Mouse (Mus musculus) forebrain, embryonic 16.5 days (tissue): ENCODE results near the gene Plbd2. TPM values are rescaled to one million over a fixed set of nuclear protein-coding genes. Genes with fewer than 3 reads are reported as not detected.

Source experiments
- ATAC-seq: fragments of 200-750 bp; cut with Nextera tagmentation; 2 replicates; pipeline ENCODE4 v1.8.0; 2017; ENCODE audit warnings: mild to moderate bottlenecking, moderate library complexity
- H3K27ac ChIP-seq: fragments of 300-500 bp; sonication (generic); 2 replicates; pipeline ENCODE4 v1.5.1; 2014; ENCODE audit warnings: low read length, control low read depth
- H3K27me3 ChIP-seq: fragments of 300-500 bp; sonication (generic); replicated peaks from 2 replicates; pipeline ENCODE4 v1.6.1; 2014; ENCODE audit warnings: low read length; ENCODE audit not compliant: control insufficient read depth, insufficient read depth
- H3K36me3 ChIP-seq: fragments of 300-500 bp; sonication (generic); 2 replicates; pipeline ENCODE4 v1.6.1; 2014; ENCODE audit not compliant: control insufficient read depth, insufficient read depth
- H3K4me1 ChIP-seq: fragments of 300-500 bp; sonication (generic); replicated peaks from 2 replicates; pipeline ENCODE4 v1.6.1; 2014; ENCODE audit warnings: low read length; ENCODE audit not compliant: control insufficient read depth, insufficient read depth
- H3K4me2 ChIP-seq: fragments of 300-500 bp; sonication (generic); 2 replicates; pipeline ENCODE4 v1.6.1; 2014; ENCODE audit warnings: mild to moderate bottlenecking, low read length, control low read depth
- H3K4me3 ChIP-seq: fragments of 300-500 bp; sonication (generic); replicated peaks from 2 replicates; pipeline ENCODE4 v1.5.1; 2014; ENCODE audit warnings: mild to moderate bottlenecking, low read length, control low read depth
- H3K9ac ChIP-seq: fragments of 300-500 bp; sonication (generic); replicated peaks from 2 replicates; pipeline ENCODE4 v1.6.1; 2014; ENCODE audit warnings: low read depth, low read length, control low read depth
- H3K9me3 ChIP-seq: fragments of 300-500 bp; sonication (generic); 2 replicates; pipeline ENCODE4 v1.6.1; 2016; ENCODE audit warnings: low read length; ENCODE audit not compliant: control insufficient read depth
- WGBS: fragments of 180-500 bp; shearing (Covaris S2); extraction: QIAGEN DNeasy Blood & Tissue Kit; methylation state at CpG from one replicate; pipeline ENCODE4 v1.1.7; 2014; 5-methylcytosine and 5-hydroxymethylcytosine counted together
- polyA plus RNA-seq: library from polyadenylated mRNA; unstranded; fragments of >200 nt; fragmentation: Nextera tagmentation; extraction: Ambion mirVana; gene quantifications from 2 replicates; pipeline ENCODE4 v1.2.1, GENCODE M21; 2015

Gene Plbd2
- polyA plus RNA-seq, 1 experiment from 2014 or later = 22.9 TPM

- WGBS = 51% methylated on average over 8 of the region's 8 CpGs
- Histone ChIP-seq H3K27me3 (no peaks in the 10 kb centered on the region), H3K4me3 (no peak overlapping the region), H3K9me3 (no peaks in the 10 kb centered on the region), H3K4me2 (no peak overlapping the region), H3K4me1 (peaks cover 12% of the 10 kb centered on the region; the same call in 1 of the 2 replicates), H3K36me3 (0 out of 2 replicates have a peak, but pooled peaks cover 12% of the 10 kb centered on the region), H3K27ac (no peak overlapping the region), H3K9ac (no peak overlapping the region)
- peak; percentile 73 for ATAC-seq
Measured at GRCm38 (mm10) chr5:120490679-120491192, 12.7 kb downstream of the Plbd2 start.

- Histone ChIP-seq H3K9me3 (no peaks in the 10 kb centered on the region), H3K27me3 (no peaks in the 10 kb centered on the region), H3K27ac (no peak overlapping the region), H3K4me3 (no peak overlapping the region), H3K4me1 (peaks cover 9% of the 10 kb centered on the region; the same call in 1 of the 2 replicates), H3K4me2 (no peak overlapping the region), H3K9ac (no peak overlapping the region), H3K36me3 (peaks cover 14% of the 10 kb centered on the region)
- WGBS = 84% methylated on average over 8 of the region's 8 CpGs
- ATAC-seq = no peak
Measured at GRCm38 (mm10) chr5:120487844-120488243, 15.6 kb downstream of the Plbd2 start.

- no peaks in the 10 kb centered on the region for H3K9me3 ChIP-seq
- no peaks in the 10 kb centered on the region for H3K27me3 ChIP-seq
- no peak overlapping the region for H3K27ac ChIP-seq
- no peak overlapping the region for H3K9ac ChIP-seq
- H3K4me3 ChIP-seq = no peak overlapping the region
- ATAC-seq = no peak
- H3K4me1 ChIP-seq = no peaks in the 10 kb centered on the region
- 88% methylated on average over 19 of the region's 19 CpGs for WGBS
- H3K4me2 ChIP-seq = no peak overlapping the region
- peaks cover 14% of the 10 kb centered on the region for H3K36me3 ChIP-seq
Measured at GRCm38 (mm10) chr5:120483399-120483798, 20.0 kb downstream of the Plbd2 start.

GRCm38 (mm10) chr5:120481205-120481604, 22.2 kb downstream of the Plbd2 start:
- Histone ChIP-seq H3K9me3 (no peaks in the 10 kb centered on the region), H3K36me3 (peaks cover 5% of the 10 kb centered on the region), H3K4me1 (0 out of 2 replicates have a peak, but pooled peaks cover under 1% of the 10 kb centered on the region), H3K4me2 (no peak overlapping the region), H3K4me3 (no peak overlapping the region), H3K9ac (no peak overlapping the region), H3K27me3 (no peaks in the 10 kb centered on the region), H3K27ac (no peak overlapping the region)
- WGBS = 76% methylated on average over 9 of the region's 9 CpGs
- ATAC-seq = no peak

- Histone ChIP-seq H3K4me3 (no peak overlapping the region), H3K9me3 (no peaks in the 10 kb centered on the region), H3K4me2 (no peak overlapping the region), H3K27ac (no peak overlapping the region), H3K9ac (no peak overlapping the region), H3K4me1 (0 out of 2 replicates have a peak, but pooled peaks cover 3% of the 10 kb centered on the region), H3K27me3 (no peaks in the 10 kb centered on the region), H3K36me3 (peaks cover 3% of the 10 kb centered on the region)
- no peak for ATAC-seq
- 71% methylated on average over 4 of the region's 4 CpGs for WGBS
Measured at GRCm38 (mm10) chr5:120479538-120479937, 23.9 kb downstream of the Plbd2 start.

- WGBS = 91% methylated on average over 5 of the region's 5 CpGs
- no peak overlapping the region for H3K27ac ChIP-seq
Measured at GRCm38 (mm10) chr5:120477993-120478392, 25.4 kb downstream of the Plbd2 start.

GRCm38 (mm10) chr5:120476296-120476695, 27.1 kb downstream of the Plbd2 start, which contains the start of gene Sds:
TSS of gene Sds (plus strand) at chr5:120476526.
- no peaks in the 10 kb centered on the region for H3K27me3 ChIP-seq
- no peak within 1 kb of the TSS for H3K9ac ChIP-seq
- no peak within 1 kb of the TSS for H3K27ac ChIP-seq
- H3K9me3 ChIP-seq = no peaks in the 10 kb centered on the region
- H3K4me2 ChIP-seq = no peak within 1 kb of the TSS; the same call in 1 of the 2 replicates
- no peak for ATAC-seq
- H3K4me1 ChIP-seq = 0 out of 2 replicates have a peak, but pooled peaks cover 3% of the 10 kb centered on the region
- 14% methylated on average over 13 of the region's 13 CpGs for WGBS
- H3K36me3 ChIP-seq = no peaks in the 10 kb centered on the region
- H3K4me3 ChIP-seq = no peak within 1 kb of the TSS

More at GRCm38 (mm10) chr5:120477993-120478392, 25.4 kb downstream of the Plbd2 start:
- no peak overlapping the region for H3K9ac ChIP-seq
- no peaks in the 10 kb centered on the region for H3K27me3 ChIP-seq
- H3K36me3 ChIP-seq = no peaks in the 10 kb centered on the region
- H3K4me2 ChIP-seq = no peak overlapping the region
- no peaks in the 10 kb centered on the region for H3K9me3 ChIP-seq
- H3K4me3 ChIP-seq = no peak overlapping the region
- H3K4me1 ChIP-seq = 0 out of 2 replicates have a peak, but pooled peaks cover 3% of the 10 kb centered on the region
- ATAC-seq = no peak

GRCm38 (mm10) chr5:120475861-120476260, 27.6 kb downstream of the Plbd2 start:
- no peaks in the 10 kb centered on the region for H3K27me3 ChIP-seq
- no peaks in the 10 kb centered on the region for H3K9me3 ChIP-seq
- ATAC-seq = no peak
- H3K4me2 ChIP-seq = no peak overlapping the region; the same call in 1 of the 2 replicates
- no peaks in the 10 kb centered on the region for H3K36me3 ChIP-seq
- WGBS = 46% methylated on average over 8 of the region's 8 CpGs
- 0 out of 2 replicates have a peak, but pooled peaks cover 3% of the 10 kb centered on the region for H3K4me1 ChIP-seq
- no peak overlapping the region for H3K4me3 ChIP-seq
- no peak overlapping the region for H3K27ac ChIP-seq
- no peak overlapping the region for H3K9ac ChIP-seq

GRCm38 (mm10) chr5:120473361-120473760, 30.1 kb downstream of the Plbd2 start:
- Histone ChIP-seq H3K27me3 (no peaks in the 10 kb centered on the region), H3K4me1 (0 out of 2 replicates have a peak, but pooled peaks cover 3% of the 10 kb centered on the region), H3K4me3 (no peak overlapping the region), H3K9ac (no peak overlapping the region), H3K9me3 (no peaks in the 10 kb centered on the region), H3K27ac (no peak overlapping the region), H3K36me3 (no peaks in the 10 kb centered on the region), H3K4me2 (no peak overlapping the region)
- no peak for ATAC-seq
- 94% methylated on average over 2 of the region's 2 CpGs for WGBS
